Mouse (Mus musculus): Measurements from ENCODE around the gene Ssr1. TPM values are rescaled to one million over a fixed set of nuclear protein-coding genes. Genes with fewer than 3 reads are reported as not detected.

Ssr1 gene
- polyA plus RNA-seq, 1 experiment from 2014 or later = 78.9 TPM

GRCm38 (mm10) chr13:37930621-37931020 is 63.4 kb downstream of the Ssr1 start:
- Histone ChIP-seq H3K4me1 (replicated peaks) (no peaks in the 10 kb centered on the region), H3K27ac (replicated peaks) (no peak overlapping the region), H3K4me2 (no peak overlapping the region), H3K9ac (no peak overlapping the region), H3K4me3 (replicated peaks) (no peak overlapping the region), H3K27me3 (no peaks in the 10 kb centered on the region), H3K9me3 (replicated peaks) (no peaks in the 10 kb centered on the region), H3K36me3 (replicated peaks) (peaks cover 89% of the 10 kb centered on the region)
- no peak for ATAC-seq (ENCODE audit: insufficient read depth)
- WGBS (ENCODE audit: insufficient replicate concordance) = 89% methylated on average over 23 of the region's 23 CpGs

DNA sequence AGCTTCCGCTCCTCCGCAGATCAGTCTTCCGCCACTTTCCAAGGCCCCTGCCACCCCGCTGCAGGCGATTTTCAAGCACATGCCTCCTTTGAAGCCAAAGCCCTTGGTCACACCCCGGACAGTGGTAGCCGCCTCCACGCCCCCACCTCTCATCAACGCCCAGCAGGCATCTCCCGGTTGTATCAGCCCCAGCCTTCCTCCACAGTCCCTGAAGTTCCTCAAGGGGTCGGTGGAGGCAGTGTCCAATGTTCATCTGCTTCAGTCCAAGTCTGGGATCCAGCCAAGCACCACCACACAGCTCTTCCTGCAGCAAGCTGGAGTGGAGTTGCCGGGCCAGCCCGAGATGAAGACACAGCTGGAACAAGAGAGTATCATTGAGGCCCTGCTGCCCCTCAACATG is 63.9 kb downstream of the Ssr1 start:
- H3K4me3 ChIP-seq (replicated peaks) = no peak overlapping the region
- H3K9ac ChIP-seq = no peak overlapping the region
- no peaks in the 10 kb centered on the region for H3K4me1 ChIP-seq (replicated peaks)
- 78% methylated on average over 13 of the region's 13 CpGs for WGBS (ENCODE audit: insufficient replicate concordance)
- no peak for ATAC-seq (ENCODE audit: insufficient read depth)
- no peaks in the 10 kb centered on the region for H3K27me3 ChIP-seq
- H3K9me3 ChIP-seq (replicated peaks) = no peaks in the 10 kb centered on the region
- H3K36me3 ChIP-seq (replicated peaks) = peaks cover 89% of the 10 kb centered on the region
- H3K27ac ChIP-seq (replicated peaks) = no peak overlapping the region
- no peak overlapping the region for H3K4me2 ChIP-seq

DNA sequence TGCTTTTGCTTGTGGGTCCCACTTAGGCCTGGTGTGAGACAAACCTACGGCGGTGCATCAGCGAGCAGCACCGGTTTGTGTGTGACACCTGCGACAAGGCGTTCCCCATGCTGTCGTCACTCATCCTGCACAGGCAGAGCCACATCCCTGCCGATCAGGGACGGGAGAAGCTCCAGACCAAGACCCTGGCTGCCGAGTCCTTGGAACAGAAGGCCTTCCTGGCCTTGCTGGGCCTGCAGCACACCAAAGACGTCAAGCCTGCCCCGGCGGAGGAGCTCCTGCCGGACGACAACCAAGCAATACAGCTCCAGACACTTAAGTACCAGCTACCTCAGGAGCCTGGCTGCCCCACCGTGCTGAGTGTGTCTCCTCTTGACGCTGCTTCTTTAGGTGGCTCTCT is 64.5 kb downstream of the Ssr1 start:
- Histone ChIP-seq H3K4me2 (no peak overlapping the region), H3K9ac (no peak overlapping the region), H3K4me1 (replicated peaks) (no peaks in the 10 kb centered on the region), H3K9me3 (replicated peaks) (no peaks in the 10 kb centered on the region), H3K36me3 (replicated peaks) (peaks cover 89% of the 10 kb centered on the region), H3K4me3 (replicated peaks) (no peak overlapping the region), H3K27me3 (no peaks in the 10 kb centered on the region), H3K27ac (replicated peaks) (no peak overlapping the region)
- WGBS (ENCODE audit: insufficient replicate concordance) = 88% methylated on average over 17 of the region's 17 CpGs
- no peak for ATAC-seq (ENCODE audit: insufficient read depth)

- H3K4me1 ChIP-seq (replicated peaks) = 0 out of 2 replicates have a peak, but pooled peaks cover 3% of the 10 kb centered on the region
- no peaks in the 10 kb centered on the region for H3K9me3 ChIP-seq (replicated peaks)
- ATAC-seq (ENCODE audit: insufficient read depth) = no peak
- peaks cover 85% of the 10 kb centered on the region for H3K36me3 ChIP-seq (replicated peaks)
- H3K9ac ChIP-seq = no peak overlapping the region
- no peak overlapping the region for H3K4me3 ChIP-seq (replicated peaks)
- H3K27me3 ChIP-seq = no peaks in the 10 kb centered on the region
- 78% methylated on average over 3 of the region's 3 CpGs for WGBS (ENCODE audit: insufficient replicate concordance)
- no peak overlapping the region for H3K4me2 ChIP-seq
- no peak overlapping the region for H3K27ac ChIP-seq (replicated peaks)
These were observed 67.6 kb downstream of the Ssr1 start for GRCm38 (mm10) chr13:37926394-37926793.

GRCm38 (mm10) chr13:37924461-37924948 is 69.5 kb downstream of the Ssr1 start:
- Histone ChIP-seq H3K27me3 (no peaks in the 10 kb centered on the region), H3K4me2 (no peak overlapping the region), H3K4me3 (replicated peaks) (no peak overlapping the region), H3K4me1 (replicated peaks) (0 out of 2 replicates have a peak, but pooled peaks cover 3% of the 10 kb centered on the region), H3K9ac (no peak overlapping the region), H3K27ac (replicated peaks) (no peak overlapping the region), H3K9me3 (replicated peaks) (no peaks in the 10 kb centered on the region), H3K36me3 (replicated peaks) (peaks cover 84% of the 10 kb centered on the region)
- 72% methylated on average over 4 of the region's 4 CpGs for WGBS (ENCODE audit: insufficient replicate concordance)
- no peak for ATAC-seq (ENCODE audit: insufficient read depth)

- Histone ChIP-seq H3K9me3 (replicated peaks) (no peaks in the 10 kb centered on the region), H3K27ac (replicated peaks) (no peak overlapping the region), H3K36me3 (replicated peaks) (peaks cover 84% of the 10 kb centered on the region), H3K4me2 (no peak overlapping the region), H3K4me3 (replicated peaks) (no peak overlapping the region), H3K27me3 (no peaks in the 10 kb centered on the region), H3K4me1 (replicated peaks) (0 out of 2 replicates have a peak, but pooled peaks cover 3% of the 10 kb centered on the region), H3K9ac (no peak overlapping the region)
- ATAC-seq (ENCODE audit: insufficient read depth) = no peak
- WGBS (ENCODE audit: insufficient replicate concordance) = 78% methylated on average over 10 of the region's 10 CpGs
These were observed 70.2 kb downstream of the Ssr1 start for GRCm38 (mm10) chr13:37923643-37924460.

DNA sequence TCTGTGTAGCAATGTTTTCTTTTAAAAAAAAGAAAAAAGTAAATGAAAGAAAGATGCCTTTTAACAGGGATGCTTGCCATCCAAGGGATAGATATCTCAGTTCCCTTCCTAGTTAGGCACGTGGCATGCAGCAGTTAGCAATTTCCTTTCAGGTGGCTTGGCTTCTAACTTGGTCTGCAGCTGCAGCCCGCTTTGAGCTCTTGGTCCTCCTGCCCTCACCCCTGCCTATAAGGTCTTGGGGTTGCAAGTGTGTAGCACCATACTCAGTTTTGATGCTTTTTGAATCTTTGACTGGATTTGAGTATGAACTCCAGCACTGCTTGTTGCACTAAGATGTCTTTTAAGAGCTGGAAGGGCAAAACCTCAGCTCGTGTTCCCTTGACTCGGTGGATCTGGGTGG is 70.9 kb downstream of the Ssr1 start:
- Histone ChIP-seq H3K4me1 (replicated peaks) (0 out of 2 replicates have a peak, but pooled peaks cover 7% of the 10 kb centered on the region), H3K4me2 (no peak overlapping the region), H3K27me3 (no peaks in the 10 kb centered on the region), H3K27ac (replicated peaks) (no peak overlapping the region), H3K9ac (no peak overlapping the region), H3K9me3 (replicated peaks) (no peaks in the 10 kb centered on the region), H3K4me3 (replicated peaks) (no peak overlapping the region), H3K36me3 (replicated peaks) (peaks cover 84% of the 10 kb centered on the region)
- ATAC-seq (ENCODE audit: insufficient read depth) = no peak
- 84% methylated on average over 4 of the region's 4 CpGs for WGBS (ENCODE audit: insufficient replicate concordance)

DNA sequence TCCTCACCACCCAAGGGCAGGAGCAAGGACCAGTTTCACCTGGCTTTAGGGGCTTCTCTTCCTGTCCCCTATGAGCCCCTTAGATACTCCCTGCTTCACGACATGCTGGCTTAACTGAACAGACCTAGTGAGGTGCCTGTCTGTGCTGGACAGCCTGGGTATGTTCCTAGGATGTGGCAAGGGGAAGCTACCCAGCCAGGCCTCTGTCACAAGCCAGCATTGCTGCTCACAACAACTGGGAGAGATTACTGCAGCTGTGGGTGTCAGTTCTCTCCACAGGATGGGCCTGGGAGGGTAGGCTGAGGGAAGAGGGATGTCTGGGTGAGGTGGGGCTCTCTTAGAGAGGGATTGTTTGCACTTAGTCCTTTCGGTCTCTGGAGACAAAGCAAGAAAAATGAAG is 73.3 kb downstream of the Ssr1 start:
- no peak for ATAC-seq (ENCODE audit: insufficient read depth)
- no peaks in the 10 kb centered on the region for H3K27me3 ChIP-seq
- no peak overlapping the region for H3K27ac ChIP-seq (replicated peaks)
- WGBS (ENCODE audit: insufficient replicate concordance) = 83% methylated on average over 2 of the region's 2 CpGs
- H3K4me2 ChIP-seq = no peak overlapping the region
- no peak overlapping the region for H3K4me3 ChIP-seq (replicated peaks)
- H3K4me1 ChIP-seq (replicated peaks) = 0 out of 2 replicates have a peak, but pooled peaks cover 7% of the 10 kb centered on the region
- H3K36me3 ChIP-seq (replicated peaks) = peaks cover 91% of the 10 kb centered on the region
- H3K9ac ChIP-seq = no peak overlapping the region
- no peaks in the 10 kb centered on the region for H3K9me3 ChIP-seq (replicated peaks)

GRCm38 (mm10) chr13:37919711-37920277 is 74.2 kb downstream of the Ssr1 start:
- Histone ChIP-seq H3K9ac (no peak overlapping the region), H3K36me3 (replicated peaks) (peaks cover 91% of the 10 kb centered on the region), H3K4me2 (no peak overlapping the region), H3K27me3 (no peaks in the 10 kb centered on the region), H3K27ac (replicated peaks) (no peak overlapping the region), H3K4me3 (replicated peaks) (no peak overlapping the region), H3K4me1 (replicated peaks) (0 out of 2 replicates have a peak, but pooled peaks cover 7% of the 10 kb centered on the region), H3K9me3 (replicated peaks) (no peaks in the 10 kb centered on the region)
- no peak for ATAC-seq (ENCODE audit: insufficient read depth)
- 82% methylated on average over 3 of the region's 3 CpGs for WGBS (ENCODE audit: insufficient replicate concordance)

GRCm38 (mm10) chr13:37918336-37919261 is 75.4 kb downstream of the Ssr1 start:
- Histone ChIP-seq H3K27ac (replicated peaks) (no peak overlapping the region), H3K27me3 (no peaks in the 10 kb centered on the region), H3K9ac (no peak overlapping the region), H3K36me3 (replicated peaks) (peaks cover 86% of the 10 kb centered on the region), H3K4me1 (replicated peaks) (peaks cover 4% of the 10 kb centered on the region; the same call in 1 of the 2 replicates), H3K9me3 (replicated peaks) (no peaks in the 10 kb centered on the region), H3K4me3 (replicated peaks) (no peak overlapping the region), H3K4me2 (no peak overlapping the region)
- peak; percentile 18; the same call in 1 of the 2 replicates for ATAC-seq (ENCODE audit: insufficient read depth)
- 74% methylated on average over 15 of the region's 15 CpGs for WGBS (ENCODE audit: insufficient replicate concordance)

Measured in liver, embryonic 15.5 days (tissue).